Mouse (Mus musculus): Measurements from ENCODE around the gene Npr1. TPM values are rescaled to one million over a fixed set of nuclear protein-coding genes. Genes with fewer than 3 reads are reported as not detected.

Gene Npr1
- polyA plus RNA-seq, 1 experiment, result 10.6 TPM

GRCm38 (mm10) chr3:90406414-90406813, 59.3 kb downstream of the Npr1 start:
- no peak overlapping the region for H3K27ac ChIP-seq (ENCODE audit: control insufficient read depth, insufficient read depth, low read depth, low read length, poor library complexity)
- WGBS, result 92% methylated on average over 5 of the region's 5 CpGs
- H3K4me1 ChIP-seq (ENCODE audit: control insufficient read depth, insufficient read depth, low read length), result peaks cover 1% of the 10 kb centered on the region; the same call in 1 of the 2 replicates
- no peak for TF ChIP-seq POLR2A (IDR thresholded peaks at IDR 0.05; ENCODE audit: borderline replicate concordance, control insufficient read depth, low read depth, low read length)
- no peak for TF ChIP-seq CTCF (IDR thresholded peaks at IDR 0.05; ENCODE audit: control insufficient read depth, insufficient read depth, low read length)
- no peak overlapping the region for H3K4me3 ChIP-seq (replicated peaks; ENCODE audit: control insufficient read depth, low read depth, low read length)

GRCm38 (mm10) chr3:90404609-90405008, 61.1 kb downstream of the Npr1 start:
- TF ChIP-seq CTCF (IDR thresholded peaks at IDR 0.05; ENCODE audit: control insufficient read depth, insufficient read depth, low read length), result no peak
- TF ChIP-seq POLR2A (IDR thresholded peaks at IDR 0.05; ENCODE audit: borderline replicate concordance, control insufficient read depth, low read depth, low read length), result no peak
- WGBS, result 88% methylated on average over 4 of the region's 4 CpGs
- no peak overlapping the region for H3K27ac ChIP-seq (ENCODE audit: control insufficient read depth, insufficient read depth, low read depth, low read length, poor library complexity)
- peaks cover 1% of the 10 kb centered on the region; the same call in 1 of the 2 replicates for H3K4me1 ChIP-seq (ENCODE audit: control insufficient read depth, insufficient read depth, low read length)
- no peak overlapping the region for H3K4me3 ChIP-seq (replicated peaks; ENCODE audit: control insufficient read depth, low read depth, low read length)

GRCm38 (mm10) chr3:90404121-90404520, 61.5 kb downstream of the Npr1 start:
- WGBS, result 88% methylated on average over 3 of the region's 3 CpGs
- H3K4me1 ChIP-seq (ENCODE audit: control insufficient read depth, insufficient read depth, low read length), result peaks cover 1% of the 10 kb centered on the region; the same call in 1 of the 2 replicates
- no peak overlapping the region for H3K27ac ChIP-seq (ENCODE audit: control insufficient read depth, insufficient read depth, low read depth, low read length, poor library complexity)
- no peak overlapping the region for H3K4me3 ChIP-seq (replicated peaks; ENCODE audit: control insufficient read depth, low read depth, low read length)
- TF ChIP-seq CTCF (IDR thresholded peaks at IDR 0.05; ENCODE audit: control insufficient read depth, insufficient read depth, low read length), result no peak
- TF ChIP-seq POLR2A (IDR thresholded peaks at IDR 0.05; ENCODE audit: borderline replicate concordance, control insufficient read depth, low read depth, low read length), result no peak

- no peaks in the 10 kb centered on the region for H3K4me1 ChIP-seq (ENCODE audit: control insufficient read depth, insufficient read depth, low read length)
- no peak overlapping the region for H3K27ac ChIP-seq (ENCODE audit: control insufficient read depth, insufficient read depth, low read depth, low read length, poor library complexity)
- TF ChIP-seq CTCF (IDR thresholded peaks at IDR 0.05; ENCODE audit: control insufficient read depth, insufficient read depth, low read length), result no peak
- no peak for TF ChIP-seq POLR2A (IDR thresholded peaks at IDR 0.05; ENCODE audit: borderline replicate concordance, control insufficient read depth, low read depth, low read length)
- no peak overlapping the region for H3K4me3 ChIP-seq (replicated peaks; ENCODE audit: control insufficient read depth, low read depth, low read length)
- WGBS, result 81% methylated on average over 4 of the region's 4 CpGs
Observed at GRCm38 (mm10) chr3:90400993-90401392, 64.7 kb downstream of the Npr1 start.

Other genes starting within 250 kb of the Npr1 start
- gene Jtb, start 234.3 kb downstream of the Npr1 start, polyA plus RNA-seq (2011; ENCODE audit: insufficient read depth, insufficient read length, low replicate concordance, missing spikeins), result 38.7 and 72.7 TPM in 2 replicates
- not detected in 2 replicates for gene Creb3l4, start 222.4 kb downstream of the Npr1 start, polyA plus RNA-seq (2011; ENCODE audit: insufficient read depth, insufficient read length, low replicate concordance, missing spikeins)
- 11.6 and 29.3 TPM in 2 replicates for gene Slc39a1, start 217.7 kb downstream of the Npr1 start, polyA plus RNA-seq (2011; ENCODE audit: insufficient read depth, insufficient read length, low replicate concordance, missing spikeins)
- gene Crtc2, start 211.7 kb downstream of the Npr1 start, polyA plus RNA-seq (2011; ENCODE audit: insufficient read depth, insufficient read length, low replicate concordance, missing spikeins), result 45.5 and 67.3 TPM in 2 replicates
- 24.7 and 68.6 TPM in 2 replicates for gene Dennd4b, start 200.7 kb downstream of the Npr1 start, polyA plus RNA-seq (2011; ENCODE audit: insufficient read depth, insufficient read length, low replicate concordance, missing spikeins)
- gene Gatad2b, start 172.7 kb downstream of the Npr1 start, polyA plus RNA-seq (2011; ENCODE audit: insufficient read depth, insufficient read length, low replicate concordance, missing spikeins), result 13.9 and 17.5 TPM in 2 replicates
- gene Slc27a3, start 75.9 kb downstream of the Npr1 start, polyA plus RNA-seq (2011; ENCODE audit: insufficient read depth, insufficient read length, low replicate concordance, missing spikeins), result 4.4 and 5.6 TPM in 2 replicates
- gene Ints3, start 32.2 kb downstream of the Npr1 start, polyA plus RNA-seq (2011; ENCODE audit: insufficient read depth, insufficient read length, low replicate concordance, missing spikeins), result 7.1 and 21.2 TPM in 2 replicates
- 85.2 and 110 TPM in 2 replicates for gene Ilf2, start 10.3 kb upstream of the Npr1 start, polyA plus RNA-seq (2011; ENCODE audit: insufficient read depth, insufficient read length, low replicate concordance, missing spikeins)
- gene Snapin, start 25.2 kb upstream of the Npr1 start, polyA plus RNA-seq (2011; ENCODE audit: insufficient read depth, insufficient read length, low replicate concordance, missing spikeins), result 14.8 and 22.4 TPM in 2 replicates
- gene Chtop, start 43.6 kb upstream of the Npr1 start, polyA plus RNA-seq (2011; ENCODE audit: insufficient read depth, insufficient read length, low replicate concordance, missing spikeins), result 74.1 and 92.0 TPM in 2 replicates
- 33.5 and 34.4 TPM in 2 replicates for gene S100a1, start 48.5 kb upstream of the Npr1 start, polyA plus RNA-seq (2011; ENCODE audit: insufficient read depth, insufficient read length, low replicate concordance, missing spikeins)
- 60.0 and 93.3 TPM in 2 replicates for gene S100a13, start 48.6 kb upstream of the Npr1 start, polyA plus RNA-seq (2011; ENCODE audit: insufficient read depth, insufficient read length, low replicate concordance, missing spikeins)
- not detected in 2 replicates for gene S100a14, start 61.0 kb upstream of the Npr1 start, polyA plus RNA-seq (2011; ENCODE audit: insufficient read depth, insufficient read length, low replicate concordance, missing spikeins)
- gene S100a16, start 71.4 kb upstream of the Npr1 start, polyA plus RNA-seq (2011; ENCODE audit: insufficient read depth, insufficient read length, low replicate concordance, missing spikeins), result 10.9 and 17.1 TPM in 2 replicates
- gene S100a3, start 94.7 kb upstream of the Npr1 start, polyA plus RNA-seq (2011; ENCODE audit: insufficient read depth, insufficient read length, low replicate concordance, missing spikeins), result not detected in 2 replicates
- gene S100a2, start 124.4 kb upstream of the Npr1 start, polyA plus RNA-seq (2011; ENCODE audit: insufficient read depth, insufficient read length, low replicate concordance, missing spikeins), result not detected in 2 replicates
- gene Gm42674, start 136.0 kb upstream of the Npr1 start, polyA plus RNA-seq (2011; ENCODE audit: insufficient read depth, insufficient read length, low replicate concordance, missing spikeins), result not detected in 2 replicates
- gene S100a4, start 137.9 kb upstream of the Npr1 start, polyA plus RNA-seq (2011; ENCODE audit: insufficient read depth, insufficient read length, low replicate concordance, missing spikeins), result 71.4 and 238 TPM in 2 replicates
- not detected in 2 replicates for gene S100a5, start 142.7 kb upstream of the Npr1 start, polyA plus RNA-seq (2011; ENCODE audit: insufficient read depth, insufficient read length, low replicate concordance, missing spikeins)
- 391 and 969 TPM in 2 replicates for gene S100a6, start 147.0 kb upstream of the Npr1 start, polyA plus RNA-seq (2011; ENCODE audit: insufficient read depth, insufficient read length, low replicate concordance, missing spikeins)
- gene S100a7a, start 188.2 kb upstream of the Npr1 start, polyA plus RNA-seq (2011; ENCODE audit: insufficient read depth, insufficient read length, low replicate concordance, missing spikeins), result 1.0 TPM in 1 of 2 replicates, not detected in the other
- gene S100a8, start 203.1 kb upstream of the Npr1 start, polyA plus RNA-seq (2011; ENCODE audit: insufficient read depth, insufficient read length, low replicate concordance, missing spikeins), result 4,508 and 18,334 TPM in 2 replicates
- 8,678 and 25,400 TPM in 2 replicates for gene S100a9, start 229.9 kb upstream of the Npr1 start, polyA plus RNA-seq (2011; ENCODE audit: insufficient read depth, insufficient read length, low replicate concordance, missing spikeins)

Measured in bone marrow, adult 2 months (tissue).